Mouse (Mus musculus): ENCODE measurements at regions not wholly inside any gene's neighbourhood (a gene's known extent, or its start where the extent isn't known, plus 50 kb on each side); places are given as distances from the start of the nearest gene placed in this dataset.

GRCm38 (mm10) chr6:41136717-41137400, 101.5 kb upstream of the 2210010C04Rik start:
- Histone ChIP-seq H3K27ac (ENCODE audit: low read length) (no peak overlapping the region), H3K9ac (replicated peaks; ENCODE audit: low read depth, low read length) (no peak overlapping the region), H3K4me1 (replicated peaks; ENCODE audit: control insufficient read depth, insufficient read depth, low read length) (no peaks in the 10 kb centered on the region), H3K36me3 (ENCODE audit: control insufficient read depth, insufficient read depth) (no peaks in the 10 kb centered on the region), H3K4me2 (ENCODE audit: low read length) (no peak overlapping the region), H3K9me3 (ENCODE audit: control insufficient read depth, low read length) (no peaks in the 10 kb centered on the region), H3K4me3 (replicated peaks; ENCODE audit: low read length) (no peak overlapping the region), H3K27me3 (replicated peaks; ENCODE audit: control insufficient read depth, insufficient read depth, low read length) (no peaks in the 10 kb centered on the region)
- WGBS = 30% methylated on average over 6 of the region's 6 CpGs
- peak; percentile 79 for ATAC-seq

GRCm38 (mm10) chr6:41135160-41135559, 99.9 kb upstream of the 2210010C04Rik start:
- ATAC-seq = no peak
- H3K27me3 ChIP-seq (replicated peaks; ENCODE audit: control insufficient read depth, insufficient read depth, low read length) = no peaks in the 10 kb centered on the region
- 82% methylated on average over 4 of the region's 4 CpGs for WGBS
- H3K9ac ChIP-seq (replicated peaks; ENCODE audit: low read depth, low read length) = no peak overlapping the region
- H3K4me2 ChIP-seq (ENCODE audit: low read length) = no peak overlapping the region
- no peaks in the 10 kb centered on the region for H3K36me3 ChIP-seq (ENCODE audit: control insufficient read depth, insufficient read depth)
- no peak overlapping the region for H3K4me3 ChIP-seq (replicated peaks; ENCODE audit: low read length)
- no peak overlapping the region for H3K27ac ChIP-seq (ENCODE audit: low read length)
- H3K9me3 ChIP-seq (ENCODE audit: control insufficient read depth, low read length) = no peaks in the 10 kb centered on the region
- H3K4me1 ChIP-seq (replicated peaks; ENCODE audit: control insufficient read depth, insufficient read depth, low read length) = no peaks in the 10 kb centered on the region

GRCm38 (mm10) chr6:41129906-41130305, 94.6 kb upstream of the 2210010C04Rik start:
- no peaks in the 10 kb centered on the region for H3K27me3 ChIP-seq (replicated peaks; ENCODE audit: control insufficient read depth, insufficient read depth, low read length)
- WGBS = 94% methylated on average over 4 of the region's 4 CpGs
- no peaks in the 10 kb centered on the region for H3K9me3 ChIP-seq (ENCODE audit: control insufficient read depth, low read length)
- H3K4me2 ChIP-seq (ENCODE audit: low read length) = no peak overlapping the region
- no peak overlapping the region for H3K4me3 ChIP-seq (replicated peaks; ENCODE audit: low read length)
- no peak overlapping the region for H3K9ac ChIP-seq (replicated peaks; ENCODE audit: low read depth, low read length)
- ATAC-seq = no peak
- H3K4me1 ChIP-seq (replicated peaks; ENCODE audit: control insufficient read depth, insufficient read depth, low read length) = no peaks in the 10 kb centered on the region
- H3K27ac ChIP-seq (ENCODE audit: low read length) = no peak overlapping the region
- no peaks in the 10 kb centered on the region for H3K36me3 ChIP-seq (ENCODE audit: control insufficient read depth, insufficient read depth)

GRCm38 (mm10) chr6:41127816-41128215, 92.5 kb upstream of the 2210010C04Rik start:
- Histone ChIP-seq H3K9ac (replicated peaks; ENCODE audit: low read depth, low read length) (no peak overlapping the region), H3K36me3 (ENCODE audit: control insufficient read depth, insufficient read depth) (no peaks in the 10 kb centered on the region), H3K4me1 (replicated peaks; ENCODE audit: control insufficient read depth, insufficient read depth, low read length) (no peaks in the 10 kb centered on the region), H3K4me2 (ENCODE audit: low read length) (no peak overlapping the region), H3K4me3 (replicated peaks; ENCODE audit: low read length) (no peak overlapping the region), H3K9me3 (ENCODE audit: control insufficient read depth, low read length) (no peaks in the 10 kb centered on the region), H3K27ac (ENCODE audit: low read length) (no peak overlapping the region), H3K27me3 (replicated peaks; ENCODE audit: control insufficient read depth, insufficient read depth, low read length) (no peaks in the 10 kb centered on the region)
- no peak for ATAC-seq
- WGBS = 88% methylated on average over 7 of the region's 7 CpGs

GRCm38 (mm10) chr6:41126855-41127254, 91.5 kb upstream of the 2210010C04Rik start:
- H3K4me3 ChIP-seq (replicated peaks; ENCODE audit: low read length) = no peak overlapping the region
- H3K9me3 ChIP-seq (ENCODE audit: control insufficient read depth, low read length) = no peaks in the 10 kb centered on the region
- H3K27me3 ChIP-seq (replicated peaks; ENCODE audit: control insufficient read depth, insufficient read depth, low read length) = no peaks in the 10 kb centered on the region
- no peaks in the 10 kb centered on the region for H3K4me1 ChIP-seq (replicated peaks; ENCODE audit: control insufficient read depth, insufficient read depth, low read length)
- no peak for ATAC-seq
- no peak overlapping the region for H3K27ac ChIP-seq (ENCODE audit: low read length)
- H3K9ac ChIP-seq (replicated peaks; ENCODE audit: low read depth, low read length) = no peak overlapping the region
- H3K36me3 ChIP-seq (ENCODE audit: control insufficient read depth, insufficient read depth) = no peaks in the 10 kb centered on the region
- no peak overlapping the region for H3K4me2 ChIP-seq (ENCODE audit: low read length)

GRCm38 (mm10) chr6:41121641-41122040, 86.3 kb upstream of the 2210010C04Rik start:
- Histone ChIP-seq H3K36me3 (ENCODE audit: control insufficient read depth, insufficient read depth) (no peaks in the 10 kb centered on the region), H3K9me3 (ENCODE audit: control insufficient read depth, low read length) (no peaks in the 10 kb centered on the region), H3K27ac (ENCODE audit: low read length) (no peak overlapping the region), H3K27me3 (replicated peaks; ENCODE audit: control insufficient read depth, insufficient read depth, low read length) (no peaks in the 10 kb centered on the region), H3K4me2 (ENCODE audit: low read length) (no peak overlapping the region), H3K4me3 (replicated peaks; ENCODE audit: low read length) (no peak overlapping the region), H3K9ac (replicated peaks; ENCODE audit: low read depth, low read length) (no peak overlapping the region), H3K4me1 (replicated peaks; ENCODE audit: control insufficient read depth, insufficient read depth, low read length) (no peaks in the 10 kb centered on the region)
- 92% methylated on average over 3 of the region's 3 CpGs for WGBS
- ATAC-seq = no peak

GRCm38 (mm10) chr6:41119176-41119575, 83.9 kb upstream of the 2210010C04Rik start:
- no peaks in the 10 kb centered on the region for H3K9me3 ChIP-seq (ENCODE audit: control insufficient read depth, low read length)
- no peak overlapping the region for H3K4me3 ChIP-seq (replicated peaks; ENCODE audit: low read length)
- WGBS = 90% methylated on average over 2 of the region's 2 CpGs
- ATAC-seq = no peak
- H3K4me1 ChIP-seq (replicated peaks; ENCODE audit: control insufficient read depth, insufficient read depth, low read length) = no peaks in the 10 kb centered on the region
- H3K4me2 ChIP-seq (ENCODE audit: low read length) = no peak overlapping the region
- no peak overlapping the region for H3K27ac ChIP-seq (ENCODE audit: low read length)
- no peaks in the 10 kb centered on the region for H3K36me3 ChIP-seq (ENCODE audit: control insufficient read depth, insufficient read depth)
- no peak overlapping the region for H3K9ac ChIP-seq (replicated peaks; ENCODE audit: low read depth, low read length)
- no peaks in the 10 kb centered on the region for H3K27me3 ChIP-seq (replicated peaks; ENCODE audit: control insufficient read depth, insufficient read depth, low read length)

- Histone ChIP-seq H3K4me1 (replicated peaks; ENCODE audit: control insufficient read depth, insufficient read depth, low read length) (no peaks in the 10 kb centered on the region), H3K27ac (ENCODE audit: low read length) (no peak overlapping the region), H3K4me2 (ENCODE audit: low read length) (no peak overlapping the region), H3K9ac (replicated peaks; ENCODE audit: low read depth, low read length) (no peak overlapping the region), H3K27me3 (replicated peaks; ENCODE audit: control insufficient read depth, insufficient read depth, low read length) (no peaks in the 10 kb centered on the region), H3K9me3 (ENCODE audit: control insufficient read depth, low read length) (no peaks in the 10 kb centered on the region), H3K36me3 (ENCODE audit: control insufficient read depth, insufficient read depth) (no peaks in the 10 kb centered on the region), H3K4me3 (replicated peaks; ENCODE audit: low read length) (no peak overlapping the region)
- 17% methylated on average over 7 of the region's 7 CpGs for WGBS
- ATAC-seq = no peak
Observed at GRCm38 (mm10) chr6:41118201-41118976, 83.1 kb upstream of the 2210010C04Rik start.

- H3K4me1 ChIP-seq (replicated peaks; ENCODE audit: control insufficient read depth, insufficient read depth, low read length) = no peaks in the 10 kb centered on the region
- no peaks in the 10 kb centered on the region for H3K9me3 ChIP-seq (ENCODE audit: control insufficient read depth, low read length)
- ATAC-seq = no peak
- H3K36me3 ChIP-seq (ENCODE audit: control insufficient read depth, insufficient read depth) = no peaks in the 10 kb centered on the region
- no peaks in the 10 kb centered on the region for H3K27me3 ChIP-seq (replicated peaks; ENCODE audit: control insufficient read depth, insufficient read depth, low read length)
- H3K4me3 ChIP-seq (replicated peaks; ENCODE audit: low read length) = no peak overlapping the region
- H3K9ac ChIP-seq (replicated peaks; ENCODE audit: low read depth, low read length) = no peak overlapping the region
- no peak overlapping the region for H3K27ac ChIP-seq (ENCODE audit: low read length)
- 60% methylated on average over 1 of the region's 1 CpGs for WGBS
- no peak overlapping the region for H3K4me2 ChIP-seq (ENCODE audit: low read length)
Observed at GRCm38 (mm10) chr6:41113943-41114342, 78.6 kb upstream of the 2210010C04Rik start.

Data from forebrain, embryonic 16.5 days (tissue).